Mouse (Mus musculus) intestine, postnatal 0 days (tissue): ENCODE measurements around the gene Rhog. TPM values are rescaled to one million over a fixed set of nuclear protein-coding genes. Genes with fewer than 3 reads are reported as not detected.

Source experiments
- ATAC-seq: fragments of 200-750 bp; cut with Nextera tagmentation; 2 replicates; pipeline ENCODE4 v1.8.0; 2017; ENCODE audit warnings: mild to moderate bottlenecking, moderate TSS enrichment, moderate library complexity
- H3K27ac ChIP-seq: fragments of 300-500 bp; sonication (generic); 2 replicates; pipeline ENCODE4 v1.5.1; 2014; ENCODE audit warnings: mild to moderate bottlenecking, low read depth, low read length, moderate library complexity
- H3K27me3 ChIP-seq: fragments of 300-500 bp; sonication (generic); replicated peaks from 2 replicates; pipeline ENCODE4 v1.6.1; 2014; ENCODE audit warnings: low read length, mixed read lengths; ENCODE audit not compliant: control insufficient read depth, insufficient read depth
- H3K36me3 ChIP-seq: fragments of 300-500 bp; sonication (generic); 2 replicates; pipeline ENCODE4 v1.6.1; 2014; ENCODE audit warnings: mild to moderate bottlenecking, moderate library complexity; ENCODE audit not compliant: control insufficient read depth, insufficient read depth
- H3K4me1 ChIP-seq: fragments of 300-500 bp; sonication (generic); replicated peaks from 2 replicates; pipeline ENCODE4 v1.6.1; 2014; ENCODE audit warnings: antibody characterized with exemption, low read length, mixed read lengths; ENCODE audit not compliant: control insufficient read depth, insufficient read depth
- H3K4me2 ChIP-seq: fragments of 300-500 bp; sonication (generic); replicated peaks from 2 replicates; pipeline ENCODE4 v1.6.1; 2014; ENCODE audit warnings: low read depth, mild to moderate bottlenecking, moderate library complexity
- H3K4me3 ChIP-seq: fragments of 300-500 bp; sonication (generic); 2 replicates; pipeline ENCODE4 v1.5.1; 2014; ENCODE audit warnings: low read depth, low read length
- H3K9ac ChIP-seq: fragments of 300-500 bp; sonication (generic); 2 replicates; pipeline ENCODE4 v1.6.1; 2014; ENCODE audit warnings: mild to moderate bottlenecking, low read depth, low read length
- H3K9me3 ChIP-seq: fragments of 300-500 bp; sonication (generic); 2 replicates; pipeline ENCODE4 v1.6.1; 2016; ENCODE audit warnings: mixed run types; ENCODE audit not compliant: control insufficient read depth
- CTCF ChIP-seq: sonication (generic); IDR thresholded peaks from 2 replicates; pipeline ENCODE4 v1.5.1; 2016; ENCODE audit warnings: low read depth, mild to moderate bottlenecking, control low read depth, antibody characterized with exemption, moderate library complexity
- WGBS: fragments of 180-500 bp; shearing (Covaris S2); extraction: QIAGEN DNeasy Blood & Tissue Kit; methylation state at CpG from one replicate; pipeline ENCODE4 v1.1.7; 2014; 5-methylcytosine and 5-hydroxymethylcytosine counted together
- polyA plus RNA-seq: library from polyadenylated mRNA; unstranded; fragments of >200 nt; fragmentation: Nextera tagmentation; extraction: Ambion mirVana; gene quantifications from 2 replicates; pipeline ENCODE4 v1.2.1, GENCODE M21; 2015

Gene Rhog
- polyA plus RNA-seq, 1 experiment from 2014 or later: 74.2 TPM

- ATAC-seq: peak; percentile 59
- no peaks in the 10 kb centered on the region for H3K27me3 ChIP-seq
- no peak overlapping the region for H3K27ac ChIP-seq
- TF ChIP-seq CTCF: peak; percentile 86
- whole genome bisulfite sequencing: 23% methylated on average over 4 of the region's 4 CpGs
- H3K4me3 ChIP-seq: no peak overlapping the region
- no peak overlapping the region for H3K9ac ChIP-seq
- no peak overlapping the region for H3K4me2 ChIP-seq
- H3K4me1 ChIP-seq: no peaks in the 10 kb centered on the region
- H3K9me3 ChIP-seq: no peaks in the 10 kb centered on the region
- H3K36me3 ChIP-seq: no peaks in the 10 kb centered on the region
These were observed 2.3 kb upstream of the Rhog start for GRCm38 (mm10) chr7:102258189-102258588.

DNA sequence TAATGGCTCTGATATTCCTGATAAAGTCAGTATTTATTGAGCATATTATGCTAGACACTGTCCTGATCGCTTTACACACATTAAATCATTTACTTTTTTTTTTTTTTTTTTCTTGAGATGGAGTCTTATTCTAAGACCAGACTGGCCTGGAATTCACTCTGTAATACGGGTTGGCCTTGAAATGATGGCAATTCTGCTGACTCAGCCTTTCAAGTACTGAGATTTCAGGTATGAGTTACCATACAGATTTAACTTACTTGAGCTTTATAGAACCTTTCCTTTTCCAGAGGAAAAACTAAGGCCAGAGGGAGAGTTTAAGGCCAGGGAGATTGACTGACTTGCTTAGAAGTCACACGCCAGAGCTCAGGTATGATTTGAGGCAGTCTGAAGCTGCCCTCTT, 782 bp upstream of the Rhog start:
- H3K36me3 ChIP-seq: no peaks in the 10 kb centered on the region
- no peak overlapping the region for H3K4me2 ChIP-seq
- no peak overlapping the region for H3K4me3 ChIP-seq
- no peak overlapping the region for H3K9ac ChIP-seq
- H3K27me3 ChIP-seq: no peaks in the 10 kb centered on the region
- no peak for ATAC-seq
- H3K27ac ChIP-seq: no peak overlapping the region
- TF ChIP-seq CTCF: no peak
- H3K9me3 ChIP-seq: no peaks in the 10 kb centered on the region
- 87% methylated on average over 3 of the region's 3 CpGs for WGBS
- H3K4me1 ChIP-seq: no peaks in the 10 kb centered on the region

DNA sequence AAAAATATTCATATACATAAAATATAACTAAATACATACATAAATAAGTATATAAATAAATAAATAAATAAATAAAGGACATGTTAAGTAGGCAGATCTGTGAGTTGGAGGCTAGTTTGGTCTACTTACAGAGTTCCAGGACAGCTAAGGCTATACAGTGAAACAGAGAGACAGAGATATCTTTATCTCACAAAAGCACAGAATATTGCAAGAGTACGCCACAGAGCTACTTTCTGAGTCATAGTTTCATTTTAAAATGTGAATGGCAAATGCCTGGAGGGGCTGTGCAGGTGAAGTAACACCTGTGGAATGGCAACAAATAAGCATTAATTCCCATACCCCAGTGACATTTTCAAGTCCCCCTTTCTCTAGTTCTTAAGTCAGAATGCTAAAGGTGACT, 2.2 kb downstream of the Rhog start:
- H3K27me3 ChIP-seq: no peaks in the 10 kb centered on the region
- no peak for TF ChIP-seq CTCF
- H3K4me1 ChIP-seq: 0 out of 2 replicates have a peak, but pooled peaks cover 3% of the 10 kb centered on the region
- H3K9ac ChIP-seq: no peak overlapping the region
- no peak for ATAC-seq
- H3K4me2 ChIP-seq: no peak overlapping the region
- 63% methylated on average over 1 of the region's 1 CpGs for WGBS
- H3K27ac ChIP-seq: no peak overlapping the region
- no peak overlapping the region for H3K4me3 ChIP-seq
- no peaks in the 10 kb centered on the region for H3K9me3 ChIP-seq
- no peaks in the 10 kb centered on the region for H3K36me3 ChIP-seq

DNA sequence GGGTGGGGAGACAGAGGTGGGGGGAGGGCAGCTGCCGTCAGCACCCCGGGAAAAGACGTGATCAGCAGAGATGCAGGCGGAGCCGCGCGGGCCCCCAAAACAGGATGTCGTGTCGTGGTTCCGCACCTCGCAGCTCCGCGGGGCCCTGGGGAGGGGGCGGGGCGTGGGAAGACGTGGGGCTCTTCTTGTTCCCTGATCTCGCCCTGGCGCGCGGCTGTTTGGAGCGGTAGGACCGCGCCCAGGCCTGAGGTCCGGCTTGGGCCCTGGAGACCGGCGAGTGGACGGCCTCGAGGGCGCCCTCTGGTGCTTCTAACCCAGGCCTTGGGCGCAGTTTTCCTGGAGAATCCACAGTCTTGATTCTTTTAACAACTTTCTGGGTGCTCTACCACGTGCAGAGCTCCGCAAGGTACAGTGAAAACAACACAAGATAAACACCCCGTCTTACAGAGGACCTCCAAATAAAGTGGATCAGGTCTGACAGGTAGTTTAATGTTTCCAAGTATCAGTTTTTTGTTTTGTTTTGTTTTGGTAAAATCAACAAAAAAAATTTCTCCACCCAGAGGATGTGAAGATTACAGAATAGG, 5.1 kb downstream of the Rhog start:
- Histone ChIP-seq H3K4me2 (peak overlapping the region; percentile 88), H3K27me3 (no peaks in the 10 kb centered on the region), H3K4me3 (peak overlapping the region; percentile 82), H3K9me3 (no peaks in the 10 kb centered on the region), H3K36me3 (no peaks in the 10 kb centered on the region), H3K27ac (peak overlapping the region; percentile 100), H3K9ac (peak overlapping the region; percentile 90), H3K4me1 (peaks cover 32% of the 10 kb centered on the region)
- ATAC-seq: peak; percentile 73
- WGBS: 0% methylated on average over 32 of the region's 33 CpGs
- peak; percentile 92 for TF ChIP-seq CTCF

DNA sequence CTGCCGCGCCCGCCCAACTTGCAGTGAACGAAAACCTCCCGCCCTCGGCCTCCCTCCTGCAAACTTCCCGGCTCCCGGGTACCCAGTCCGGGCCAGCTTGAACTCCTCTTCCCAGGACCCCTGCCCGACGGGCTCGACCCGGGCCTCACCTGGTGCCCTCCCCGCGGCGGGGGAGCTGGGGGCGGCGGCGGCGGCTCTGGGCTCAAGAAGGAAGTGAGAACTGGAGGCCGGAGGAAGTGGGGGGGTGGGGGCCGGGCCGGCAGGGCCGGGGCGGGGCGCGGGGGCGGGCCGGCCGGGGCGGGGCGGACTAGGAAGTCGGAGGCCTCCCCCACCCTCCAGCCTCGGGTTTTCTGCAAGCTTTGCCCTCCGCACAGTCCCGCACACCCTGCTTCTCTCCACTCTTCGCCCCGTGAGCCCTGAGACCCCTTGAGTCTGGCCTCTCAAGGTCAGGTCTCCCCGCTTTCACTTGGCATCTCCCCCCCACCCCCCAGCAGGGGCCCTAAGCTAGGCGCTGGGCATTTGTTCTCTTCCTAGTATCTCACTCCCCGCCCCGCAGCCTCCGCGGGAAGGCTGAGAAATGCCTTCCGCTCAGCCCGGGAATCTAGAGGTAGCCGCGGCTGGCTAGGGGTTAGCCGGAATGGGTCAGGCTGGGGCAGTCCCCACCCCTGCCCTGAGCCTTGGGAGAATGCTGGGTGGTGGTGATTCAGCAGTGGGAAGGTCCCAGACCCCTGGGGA, 5.8 kb downstream of the Rhog start:
- H3K4me3 ChIP-seq: peak overlapping the region; percentile 82
- no peaks in the 10 kb centered on the region for H3K9me3 ChIP-seq
- ATAC-seq: peak; percentile 81
- H3K9ac ChIP-seq: peak overlapping the region; percentile 90
- no peak for TF ChIP-seq CTCF
- H3K27ac ChIP-seq: peak overlapping the region; percentile 100
- H3K36me3 ChIP-seq: no peaks in the 10 kb centered on the region
- H3K4me1 ChIP-seq: peaks cover 35% of the 10 kb centered on the region
- WGBS: under 1% methylated on average over 42 of the region's 49 CpGs
- H3K4me2 ChIP-seq: peak overlapping the region; percentile 88
- no peaks in the 10 kb centered on the region for H3K27me3 ChIP-seq

GRCm38 (mm10) chr7:102249531-102249895, 6.3 kb downstream of the Rhog start:
- 0 out of 2 replicates have a peak, but pooled peaks have one; percentile 1 for TF ChIP-seq CTCF
- Histone ChIP-seq H3K4me3 (peak overlapping the region; percentile 82), H3K36me3 (no peaks in the 10 kb centered on the region), H3K4me2 (peak overlapping the region; percentile 88), H3K27ac (peak overlapping the region; percentile 100), H3K4me1 (peaks cover 39% of the 10 kb centered on the region), H3K9ac (peak overlapping the region; percentile 90), H3K27me3 (no peaks in the 10 kb centered on the region), H3K9me3 (no peaks in the 10 kb centered on the region)
- ATAC-seq: peak; percentile 32
- 0% methylated on average over 23 of the region's 23 CpGs for WGBS
